Mouse (Mus musculus): ENCODE data around the gene Tpk1. TPM values are rescaled to one million over a fixed set of nuclear protein-coding genes. Genes with fewer than 3 reads are reported as not detected.

Tpk1 gene
- total RNA-seq, 1 experiment from 2014 or later, result 11.3 TPM

DNA sequence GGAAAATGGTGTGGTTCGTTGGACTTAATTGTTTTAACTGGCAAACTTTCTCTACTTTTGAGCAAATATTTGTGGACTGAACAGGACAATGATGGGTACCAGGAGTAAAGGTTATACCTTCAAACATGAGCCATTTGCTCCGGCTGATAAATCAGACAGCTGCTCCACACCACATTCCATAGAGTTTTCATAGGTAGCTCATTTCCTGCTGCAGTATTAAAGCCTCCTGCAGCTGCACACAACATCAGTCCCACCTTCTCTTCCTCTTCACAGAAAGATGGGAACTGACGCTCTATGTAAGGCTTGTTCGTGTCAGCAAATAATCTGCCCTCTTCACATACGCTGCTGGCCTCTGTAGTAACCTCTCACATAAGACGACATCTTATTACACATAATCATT, 22.4 kb downstream of the Tpk1 start:
- no peak for ATAC-seq (replicated peaks; ENCODE audit: low read depth, poor library complexity, severe bottlenecking)

DNA sequence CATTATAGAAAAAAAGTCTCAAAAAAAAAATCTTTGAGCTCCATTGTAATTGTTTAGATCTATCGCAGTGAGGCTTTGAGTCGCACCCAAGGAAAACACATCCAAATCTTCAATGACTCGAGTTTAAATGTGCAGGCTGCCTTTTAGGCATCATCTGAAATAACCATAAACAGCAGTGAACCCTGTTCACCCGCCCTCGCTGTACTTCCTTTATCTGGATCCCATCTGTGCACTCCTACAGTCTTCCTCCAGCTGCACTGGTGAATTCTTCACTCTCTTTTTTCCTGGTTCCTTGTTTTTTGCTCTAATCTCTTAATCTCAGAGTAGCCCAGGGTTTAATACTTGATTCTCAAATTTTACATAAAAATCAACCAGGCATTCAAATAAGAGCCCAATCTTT, 23.7 kb downstream of the Tpk1 start:
- ATAC-seq (replicated peaks; ENCODE audit: low read depth, poor library complexity, severe bottlenecking), result peak; percentile 29; the same call in 1 of the 2 replicates

DNA sequence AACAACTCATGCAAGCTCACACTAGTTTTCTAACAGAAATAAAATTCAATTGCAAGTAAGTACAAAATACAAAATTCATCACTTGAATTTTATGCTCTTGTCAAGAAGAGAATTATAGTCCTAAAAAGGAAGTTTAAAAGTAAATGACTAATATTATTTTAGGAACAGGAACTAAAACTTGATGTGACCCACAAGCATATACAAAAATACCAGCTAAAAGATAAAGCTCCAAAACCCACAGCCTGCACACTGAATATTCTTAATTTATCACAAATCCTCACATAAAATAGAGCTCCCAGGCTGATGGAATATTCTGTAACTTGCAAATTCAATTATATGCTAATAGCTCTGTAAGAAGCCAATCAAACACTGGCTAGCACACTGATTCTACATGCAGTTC, 25.5 kb downstream of the Tpk1 start:
- ATAC-seq (replicated peaks; ENCODE audit: low read depth, poor library complexity, severe bottlenecking), result no peak; the same call in 1 of the 2 replicates

DNA sequence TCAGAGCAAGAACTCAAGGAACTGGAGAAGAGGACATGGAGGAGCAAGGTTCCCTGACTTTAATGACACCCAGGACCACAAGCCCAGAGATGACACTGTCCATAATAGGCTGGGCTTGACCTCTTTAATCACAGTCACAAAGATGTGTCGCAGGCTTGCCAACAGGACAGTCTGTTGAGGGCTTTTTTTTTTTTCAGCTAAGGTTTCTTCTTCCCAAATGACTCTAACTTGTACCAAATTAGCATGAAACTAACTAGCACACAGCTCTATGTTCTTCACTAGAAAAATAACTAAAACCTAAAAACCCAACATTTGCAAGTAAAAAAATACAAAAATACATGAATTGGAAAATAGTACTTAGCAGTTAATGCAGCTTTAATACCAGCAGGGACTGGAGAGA, 27.2 kb downstream of the Tpk1 start:
- no peak for ATAC-seq (replicated peaks; ENCODE audit: low read depth, poor library complexity, severe bottlenecking)

DNA sequence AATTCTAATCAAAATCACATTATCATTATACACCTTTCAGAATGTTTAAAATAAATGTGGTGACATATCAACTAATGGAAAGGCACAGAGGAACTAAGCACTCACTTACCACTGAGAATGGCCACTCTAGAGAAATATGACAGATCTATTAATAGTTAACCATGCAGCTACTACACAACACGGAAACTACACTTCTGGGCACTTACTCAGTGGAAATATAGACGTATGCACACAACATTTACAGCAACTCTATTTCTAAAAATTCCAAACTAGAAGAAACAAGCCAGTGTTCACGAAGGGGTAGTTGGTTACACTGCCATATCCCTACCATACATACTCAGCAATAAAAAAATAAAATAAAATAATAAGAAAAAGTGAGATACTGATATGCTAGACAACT, 28.0 kb downstream of the Tpk1 start:
- peak; percentile 36; the same call in 1 of the 2 replicates for ATAC-seq (replicated peaks; ENCODE audit: low read depth, poor library complexity, severe bottlenecking)

DNA sequence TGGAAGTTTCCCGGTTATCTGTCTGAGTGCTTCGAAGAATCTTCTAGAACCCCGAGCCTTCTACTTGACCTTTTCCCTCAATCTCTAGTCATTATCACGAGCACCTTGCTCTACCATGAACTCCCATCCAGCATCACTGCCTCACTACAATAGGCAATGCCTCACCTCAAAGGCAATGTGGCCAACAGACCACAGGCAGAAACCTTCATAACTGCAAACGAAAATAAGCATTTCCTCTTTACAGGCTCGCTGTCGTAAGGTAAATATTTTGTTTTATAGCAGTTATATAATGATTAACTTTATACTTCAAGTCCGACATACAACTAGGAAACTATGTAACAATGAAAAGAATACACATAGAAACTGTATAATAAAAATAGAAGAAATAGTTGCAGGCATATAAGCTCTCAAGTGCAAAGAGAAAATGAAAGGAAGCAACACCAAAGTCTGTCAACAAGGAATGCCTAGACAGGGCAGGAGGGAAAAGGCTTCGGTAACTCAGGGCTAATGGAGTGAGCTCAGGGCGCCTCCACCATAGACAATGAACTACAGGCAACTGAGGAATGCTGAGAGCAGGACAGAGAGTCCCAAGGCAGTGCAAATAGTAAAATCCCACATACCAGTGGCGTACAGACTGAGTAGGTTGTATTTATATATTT, 29.0 kb downstream of the Tpk1 start:
- peak; percentile 78 for ATAC-seq (replicated peaks; ENCODE audit: low read depth, poor library complexity, severe bottlenecking)

GRCm38 (mm10) chr6:43633308-43633963, 32.6 kb downstream of the Tpk1 start:
- ATAC-seq (replicated peaks; ENCODE audit: low read depth, poor library complexity, severe bottlenecking), result no peak

DNA sequence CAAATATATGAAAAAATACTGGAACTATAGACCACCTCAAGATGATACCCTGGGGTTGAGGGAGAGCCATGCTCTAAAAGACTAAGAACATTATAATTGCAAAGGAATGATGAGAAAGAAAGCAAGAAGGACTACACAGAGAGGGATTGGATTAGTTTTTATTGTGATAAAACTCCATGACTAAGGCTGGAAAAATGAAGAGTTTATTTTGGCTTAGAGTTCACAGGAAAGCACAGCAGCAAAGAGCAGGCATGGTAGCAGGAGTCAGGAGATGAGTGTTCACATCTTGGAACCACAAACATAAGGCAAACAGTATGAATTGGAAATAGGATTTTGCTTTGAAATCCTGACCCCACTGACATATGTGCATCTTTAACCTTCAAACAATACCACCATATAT, 33.2 kb downstream of the Tpk1 start:
- no peak for ATAC-seq (replicated peaks; ENCODE audit: low read depth, poor library complexity, severe bottlenecking)

GRCm38 (mm10) chr6:43623448-43623847, 42.6 kb downstream of the Tpk1 start:
- ATAC-seq (replicated peaks; ENCODE audit: low read depth, poor library complexity, severe bottlenecking), result peak; percentile 61

- ATAC-seq (replicated peaks; ENCODE audit: low read depth, poor library complexity, severe bottlenecking), result peak; percentile 98
Measured at GRCm38 (mm10) chr6:43619258-43619657, 46.8 kb downstream of the Tpk1 start.

DNA sequence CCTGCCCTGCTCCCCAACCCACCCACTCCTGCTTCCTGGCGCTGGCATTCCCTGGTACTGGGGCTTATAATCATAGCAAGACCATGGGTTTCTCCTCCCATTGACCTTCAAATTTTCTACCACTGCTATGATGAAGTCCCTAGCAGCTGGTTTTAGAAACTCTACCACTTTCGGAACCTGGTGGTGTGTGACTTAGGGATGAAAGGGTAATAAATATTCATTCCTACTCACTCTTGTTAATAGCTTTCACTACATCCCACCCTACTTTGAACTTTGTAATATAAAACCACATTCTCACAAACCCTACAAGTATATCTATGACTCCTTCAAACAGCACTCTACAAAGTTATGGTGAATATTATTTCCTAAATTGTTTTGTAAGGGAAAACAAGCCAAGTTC, 54.3 kb downstream of the Tpk1 start:
- ATAC-seq (replicated peaks; ENCODE audit: low read depth, poor library complexity, severe bottlenecking), result no peak

DNA sequence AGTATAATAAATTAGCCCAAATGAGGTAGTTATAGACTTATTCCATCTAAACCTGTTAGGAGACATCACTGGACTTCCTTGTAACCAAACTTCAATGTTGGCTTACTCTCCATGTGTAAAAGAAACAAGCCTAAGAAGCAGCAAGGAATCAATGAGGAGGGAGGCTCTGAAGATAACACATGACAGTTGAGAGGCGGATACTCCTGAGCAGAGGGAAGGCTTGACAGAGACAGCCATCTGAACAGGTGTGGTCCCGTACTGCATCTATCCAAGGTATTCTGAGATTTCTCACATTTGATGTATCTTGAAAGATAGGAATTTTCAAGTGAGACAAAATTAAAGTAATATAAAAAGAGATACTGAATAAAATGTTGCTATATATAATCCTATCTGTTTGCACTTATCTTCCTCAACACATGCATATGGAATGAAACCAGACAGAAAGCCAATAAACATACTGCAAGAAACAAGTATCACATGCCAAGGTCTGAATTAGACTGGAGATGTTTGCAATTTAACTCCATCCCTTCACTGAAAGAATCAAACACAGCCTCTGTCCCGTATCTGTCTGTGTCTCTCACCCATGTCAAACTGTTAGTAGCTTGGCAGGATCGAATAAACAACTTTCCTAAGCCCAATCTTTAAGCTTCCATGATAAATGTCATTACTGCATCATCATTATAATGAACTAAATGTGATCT, 75.1 kb downstream of the Tpk1 start:
- ATAC-seq (replicated peaks; ENCODE audit: low read depth, poor library complexity, severe bottlenecking), result no peak

GRCm38 (mm10) chr6:43585274-43585673, 80.8 kb downstream of the Tpk1 start:
- no peak for ATAC-seq (replicated peaks; ENCODE audit: low read depth, poor library complexity, severe bottlenecking)

DNA sequence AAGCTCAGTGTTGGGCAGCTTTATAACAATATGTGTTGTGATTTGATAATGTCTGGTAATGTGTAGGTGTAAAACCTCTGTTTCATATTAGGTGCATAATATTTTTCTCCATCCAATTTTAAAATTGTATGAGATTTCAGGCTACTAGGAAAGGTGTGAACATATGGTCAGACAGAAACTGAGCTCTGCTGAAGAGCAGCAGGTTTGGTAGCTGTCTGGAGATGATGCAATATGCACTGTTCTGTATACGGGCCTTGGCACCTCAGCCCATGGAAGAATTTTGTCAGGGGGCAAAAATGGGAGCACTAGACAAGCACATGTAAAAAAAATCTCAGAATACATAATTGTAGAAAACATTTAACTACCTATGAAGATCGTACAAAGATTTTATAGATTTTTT, 84.3 kb downstream of the Tpk1 start:
- no peak for ATAC-seq (replicated peaks; ENCODE audit: low read depth, poor library complexity, severe bottlenecking)

DNA sequence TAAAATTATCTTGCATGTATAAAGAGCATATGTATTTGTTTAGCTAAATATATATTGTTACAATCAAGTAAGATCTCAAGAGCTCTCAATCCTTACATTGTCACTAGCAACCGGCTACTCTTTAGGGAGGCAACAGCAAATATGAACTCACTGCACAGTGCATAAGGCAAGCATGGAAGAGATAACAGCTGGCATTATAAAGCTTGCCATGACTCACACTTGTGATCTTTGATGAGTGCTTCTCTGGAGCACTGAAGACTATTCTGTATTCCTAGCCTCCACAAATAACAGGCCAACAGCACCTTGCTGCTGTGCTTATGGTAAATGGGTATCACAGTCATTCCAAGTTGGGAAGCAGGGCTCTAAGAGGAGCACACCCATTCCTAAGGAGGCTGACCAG, 98.2 kb downstream of the Tpk1 start:
- no peak for ATAC-seq (replicated peaks; ENCODE audit: low read depth, poor library complexity, severe bottlenecking)

DNA sequence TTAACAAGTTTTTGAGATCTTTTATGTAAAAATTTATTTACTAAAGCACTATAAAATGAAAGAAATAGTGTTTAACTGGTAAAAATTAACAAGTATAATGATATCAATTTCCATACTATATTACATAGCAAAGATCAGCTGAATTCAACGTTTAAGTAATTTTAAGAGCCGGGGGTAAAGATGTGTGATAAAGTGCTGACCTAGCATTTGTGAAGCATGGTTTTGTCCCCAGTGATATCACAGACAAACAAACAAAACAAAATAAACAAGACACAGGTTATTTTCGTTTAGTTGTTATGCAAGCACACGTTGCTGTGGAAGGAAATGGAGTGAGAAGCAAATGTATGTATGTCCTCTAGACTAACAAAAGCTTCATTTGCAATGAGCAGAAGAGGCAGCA, 103.6 kb downstream of the Tpk1 start:
- no peak for ATAC-seq (replicated peaks; ENCODE audit: low read depth, poor library complexity, severe bottlenecking)

DNA sequence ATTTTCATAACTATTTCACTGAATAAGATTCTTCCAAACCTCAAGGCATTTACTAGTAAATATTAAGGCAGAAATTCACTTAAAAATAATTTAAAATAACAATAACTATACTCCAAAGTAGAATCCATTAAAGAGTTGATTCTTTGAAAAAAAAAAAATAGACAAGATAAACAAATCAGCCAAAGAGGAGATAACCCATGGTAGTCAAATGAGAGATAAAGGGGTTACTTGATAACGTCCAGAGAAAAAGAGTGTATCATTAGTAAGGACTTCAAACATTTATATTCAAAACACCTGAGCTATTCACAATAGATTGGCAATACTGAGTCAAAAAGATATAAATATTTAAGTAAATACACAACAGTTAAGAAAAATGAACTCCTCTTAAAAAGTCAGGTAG, 114.7 kb downstream of the Tpk1 start:
- no peak for ATAC-seq (replicated peaks; ENCODE audit: low read depth, poor library complexity, severe bottlenecking)

- ATAC-seq (replicated peaks; ENCODE audit: low read depth, poor library complexity, severe bottlenecking), result peak; percentile 62
Measured at GRCm38 (mm10) chr6:43546537-43546936, 119.5 kb downstream of the Tpk1 start.

DNA sequence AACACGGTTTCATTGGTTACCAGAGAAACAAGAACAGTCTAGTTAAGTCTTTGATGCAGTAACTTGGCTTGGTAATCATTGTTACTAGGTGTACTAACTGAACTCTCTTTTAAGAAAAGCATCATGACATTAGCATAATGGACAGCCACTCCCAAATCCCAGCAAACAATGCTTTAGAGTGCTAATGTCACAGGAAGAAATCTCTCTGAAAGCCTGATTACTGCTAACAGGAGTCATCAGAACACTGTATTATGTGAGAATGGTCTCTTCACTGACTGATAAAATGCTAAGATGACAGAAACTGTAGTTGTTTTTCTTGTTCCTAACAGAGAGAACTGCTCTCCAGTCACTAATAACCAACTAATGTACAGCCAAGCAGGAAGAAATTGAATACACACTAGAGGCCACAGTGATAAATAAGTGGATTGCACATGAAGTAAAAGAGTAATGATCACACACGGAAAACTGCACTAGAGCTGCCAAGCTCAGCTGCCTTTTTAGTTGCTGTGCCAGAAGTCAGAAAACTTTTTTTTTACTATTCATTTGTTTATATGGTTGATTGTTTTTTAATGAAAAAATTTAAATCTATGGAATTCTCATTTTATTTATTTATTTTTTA, 128.7 kb downstream of the Tpk1 start:
- ATAC-seq (replicated peaks; ENCODE audit: low read depth, poor library complexity, severe bottlenecking), result no peak

- no peak for ATAC-seq (replicated peaks; ENCODE audit: low read depth, poor library complexity, severe bottlenecking)
Measured at GRCm38 (mm10) chr6:43535459-43535858, 130.6 kb downstream of the Tpk1 start.

GRCm38 (mm10) chr6:43533323-43533722, 132.8 kb downstream of the Tpk1 start:
- no peak for ATAC-seq (replicated peaks; ENCODE audit: low read depth, poor library complexity, severe bottlenecking)

All from common myeloid progenitor, adult 5-6 weeks (primary cell).